Mouse (Mus musculus) layer of hippocampus, adult 9-11 months (tissue): Measurements from ENCODE around the gene Tbca.

Experiments used
- DNase-seq: peaks from one replicate; pipeline ENCODE4 v3.0.0; 2022

The Tbca gene

DNA sequence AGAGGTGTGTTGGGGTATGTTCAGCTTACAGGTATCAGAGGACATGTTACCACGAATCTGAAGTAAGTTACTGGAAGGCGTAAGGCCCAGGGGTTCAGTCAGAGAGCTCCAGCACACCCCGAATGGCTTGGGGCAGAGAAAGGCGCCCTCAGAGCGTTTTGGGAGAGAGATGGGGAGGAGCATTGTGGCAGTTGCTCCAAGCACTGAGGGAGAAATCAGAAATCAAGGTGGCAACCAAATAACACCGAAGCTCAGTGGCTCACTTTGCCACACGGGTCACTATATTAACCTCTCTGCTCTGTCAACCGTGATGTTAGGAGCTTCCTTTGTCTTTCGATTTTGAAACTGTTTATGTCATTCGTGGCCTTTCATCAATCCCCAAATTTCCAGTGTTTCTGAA, 93.5 kb downstream of the Tbca start:
- DNase-seq: no peak

DNA sequence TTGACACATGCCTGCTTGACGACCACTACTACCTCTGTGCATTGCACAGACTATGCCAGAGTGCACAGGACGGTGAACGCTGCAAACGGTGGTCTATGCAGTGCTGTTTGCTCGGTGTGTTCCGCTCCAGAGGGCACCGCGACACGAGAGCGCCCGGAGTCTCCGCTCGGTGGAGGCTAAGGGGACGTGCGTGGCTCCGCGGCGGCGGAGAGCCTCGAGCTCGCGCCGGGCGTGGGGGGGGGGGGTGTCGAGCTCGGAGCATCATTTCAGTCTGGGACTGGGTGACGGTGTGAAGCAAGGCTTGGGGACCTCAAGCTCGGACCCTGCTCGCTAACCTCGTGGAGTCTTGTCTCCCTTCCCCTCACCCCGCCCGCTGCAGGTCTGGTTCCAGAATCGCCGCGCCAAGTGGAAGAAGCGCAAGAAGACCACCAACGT, 94.0 kb downstream of the Tbca start:
- no peak for DNase-seq

GRCm38 (mm10) chr13:94883163-94883965, 94.7 kb downstream of the Tbca start:
- no peak for DNase-seq

DNA sequence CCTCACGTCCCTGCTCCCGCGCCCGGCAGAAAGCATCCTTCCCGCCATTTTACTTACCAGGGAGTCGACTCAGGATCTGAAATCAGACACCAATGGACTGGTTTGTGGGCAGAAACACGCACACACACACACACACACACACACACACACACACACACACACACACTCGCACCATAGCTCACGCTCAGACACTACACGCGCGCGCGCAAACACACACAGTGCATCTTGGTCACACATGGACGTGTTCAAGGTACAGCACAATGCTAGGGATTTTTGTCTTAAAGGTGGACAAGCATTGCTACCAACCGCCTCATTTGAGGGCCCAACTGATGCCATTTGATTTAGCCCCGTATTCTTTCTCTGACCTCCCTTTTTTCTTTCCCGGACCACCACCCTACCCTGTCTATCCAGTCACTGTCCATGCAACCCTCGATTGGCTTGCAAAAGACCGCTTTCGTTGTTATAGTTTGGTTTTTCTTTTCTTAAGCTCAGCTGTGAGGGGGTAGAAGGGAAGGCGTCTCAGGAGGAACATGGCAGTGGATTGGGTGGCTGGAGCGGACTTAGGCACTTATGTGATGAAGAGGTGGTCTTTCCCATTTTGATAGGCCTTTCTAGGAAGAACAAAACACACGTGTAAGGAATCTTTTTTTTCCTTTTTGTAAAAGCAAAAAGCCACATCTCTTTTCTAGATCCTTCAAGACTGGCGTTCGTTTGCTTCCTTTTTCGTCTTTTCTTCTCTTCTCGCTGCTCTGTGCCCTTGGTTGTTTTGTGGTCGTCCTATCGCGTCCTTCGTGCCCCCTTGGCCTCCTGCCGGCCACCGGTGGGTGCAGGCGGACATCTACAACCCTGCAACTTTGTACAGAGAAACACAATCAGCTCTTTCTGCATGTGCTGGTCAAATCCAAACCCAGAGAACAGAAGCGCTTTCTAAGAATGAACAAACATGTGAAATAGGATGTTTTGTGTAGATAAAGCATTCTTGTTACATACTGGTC, 95.6 kb downstream of the Tbca start:
- DNase-seq: no peak

GRCm38 (mm10) chr13:94885291-94886235, 96.9 kb downstream of the Tbca start:
- DNase-seq: no peak
